Mouse (Mus musculus): Measurements from ENCODE around the gene Klhl6.

- TF ChIP-seq POLR2A (IDR thresholded peaks at IDR 0.05; ENCODE audit: control insufficient read depth, low read depth, low read length) (no peak), CTCF (IDR thresholded peaks at IDR 0.05; ENCODE audit: control insufficient read depth, insufficient read depth, insufficient replicate concordance, low read depth, low read length) (no peak)
These were observed 5.6 kb downstream of the Klhl6 start for GRCm38 (mm10) chr16:19977282-19977681.
